Mouse (Mus musculus) liver, embryonic 12.5 days (tissue): ENCODE data around the gene Lrp8. TPM values are rescaled to one million over a fixed set of nuclear protein-coding genes. Genes with fewer than 3 reads are reported as not detected.
A peak's percentile ranks its signal among the peaks of the same experiment; 100 is the strongest.

Experiments used
- ATAC-seq: fragments of 200-750 bp; cut with Nextera tagmentation; 2 replicates; pipeline ENCODE4 v1.8.0; 2017; ENCODE audit warnings: moderate number of reproducible peaks, mild to moderate bottlenecking, moderate library complexity
- H3K27ac ChIP-seq: fragments of 300-500 bp; sonication (generic); 2 replicates; pipeline ENCODE4 v1.5.1; 2016; ENCODE audit warnings: mild to moderate bottlenecking
- H3K27me3 ChIP-seq: fragments of 300-500 bp; sonication (generic); replicated peaks from 2 replicates; pipeline ENCODE4 v1.6.1; 2016; ENCODE audit warnings: mild to moderate bottlenecking, moderate library complexity
- H3K36me3 ChIP-seq: fragments of 300-500 bp; sonication (generic); 2 replicates; pipeline ENCODE4 v1.6.1; 2016; ENCODE audit warnings: mild to moderate bottlenecking, moderate library complexity
- H3K4me1 ChIP-seq: fragments of 300-500 bp; sonication (generic); 2 replicates; pipeline ENCODE4 v1.6.1; 2016
- H3K4me2 ChIP-seq: fragments of 300-500 bp; sonication (generic); 2 replicates; pipeline ENCODE4 v1.6.1; 2016; ENCODE audit warnings: mild to moderate bottlenecking, moderate library complexity
- H3K4me3 ChIP-seq: fragments of 300-500 bp; sonication (generic); 2 replicates; pipeline ENCODE4 v1.5.1; 2016; ENCODE audit warnings: mild to moderate bottlenecking, moderate library complexity
- H3K9ac ChIP-seq: fragments of 300-500 bp; sonication (generic); 2 replicates; pipeline ENCODE4 v1.6.1; 2016; ENCODE audit warnings: mild to moderate bottlenecking, moderate library complexity
- H3K9me3 ChIP-seq: fragments of 300-500 bp; sonication (generic); replicated peaks from 2 replicates; pipeline ENCODE4 v1.6.1; 2016; ENCODE audit warnings: mild to moderate bottlenecking, moderate library complexity
- whole genome bisulfite sequencing: fragments of 180-500 bp; shearing (Covaris S2); methylation state at CpG from one replicate; pipeline ENCODE4 v1.1.7; 2016; ENCODE audit not compliant: insufficient replicate concordance; 5-methylcytosine and 5-hydroxymethylcytosine counted together
- polyA plus RNA-seq: library from polyadenylated mRNA; unstranded; fragments of >200 nt; fragmentation: Nextera tagmentation; extraction: Ambion mirVana; gene quantifications from 2 replicates; pipeline ENCODE4 v1.2.1, GENCODE M21; 2016

The Lrp8 gene
- polyA plus RNA-seq, 1 experiment from 2014 or later = 8.5 TPM

DNA sequence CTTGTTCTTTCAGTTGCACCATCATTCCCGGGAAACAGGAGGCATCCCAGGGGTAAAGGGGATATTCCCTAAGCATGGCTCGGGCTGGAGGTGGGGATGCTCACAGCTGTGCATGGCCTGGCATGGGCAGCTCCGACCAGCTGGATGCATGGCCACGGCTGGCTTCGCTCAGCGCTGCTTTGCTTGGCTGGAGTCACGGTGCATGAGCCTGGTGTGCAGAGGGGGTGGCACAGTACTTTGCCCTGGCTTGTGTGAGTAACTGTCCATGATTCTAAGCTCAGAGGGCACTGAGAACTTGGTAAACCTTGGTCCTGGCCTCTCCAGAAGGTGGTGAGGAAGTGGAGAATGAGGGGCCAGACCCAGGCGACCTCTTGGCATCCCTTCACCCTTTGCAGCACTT lies 48.0 kb downstream of the Lrp8 start:
- no peak overlapping the region for H3K27ac ChIP-seq
- H3K9ac ChIP-seq = no peak overlapping the region
- H3K4me2 ChIP-seq = no peak overlapping the region
- peaks cover 21% of the 10 kb centered on the region for H3K27me3 ChIP-seq
- no peak for ATAC-seq
- no peaks in the 10 kb centered on the region for H3K4me1 ChIP-seq
- WGBS = 76% methylated on average over 8 of the region's 8 CpGs
- H3K9me3 ChIP-seq = no peaks in the 10 kb centered on the region
- H3K36me3 ChIP-seq = peaks cover 39% of the 10 kb centered on the region
- H3K4me3 ChIP-seq = no peak overlapping the region

DNA sequence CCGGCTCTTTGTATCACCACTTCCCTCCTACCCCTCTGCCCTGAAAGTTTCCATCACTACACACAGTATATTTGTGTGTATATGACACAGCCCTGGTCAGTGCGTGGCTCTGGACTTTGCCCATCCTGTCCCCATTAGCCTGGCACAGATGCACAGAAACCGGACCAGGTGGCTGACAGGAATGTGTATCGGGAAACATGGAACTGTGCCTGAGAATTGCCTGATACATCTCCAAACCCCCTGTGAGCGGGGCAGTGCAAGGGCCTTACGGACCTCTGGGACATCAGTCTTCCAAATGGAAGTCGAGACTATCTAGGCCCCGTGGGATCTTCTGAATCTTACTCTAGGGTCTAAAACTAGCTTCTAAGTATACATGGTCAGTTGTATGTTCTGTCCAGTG lies 51.3 kb downstream of the Lrp8 start:
- Histone ChIP-seq H3K36me3 (peaks cover 57% of the 10 kb centered on the region), H3K4me3 (no peak overlapping the region), H3K27me3 (no peaks in the 10 kb centered on the region), H3K4me1 (no peaks in the 10 kb centered on the region), H3K4me2 (no peak overlapping the region), H3K27ac (no peak overlapping the region), H3K9ac (no peak overlapping the region), H3K9me3 (no peaks in the 10 kb centered on the region)
- no peak for ATAC-seq
- 84% methylated on average over 8 of the region's 8 CpGs for WGBS

DNA sequence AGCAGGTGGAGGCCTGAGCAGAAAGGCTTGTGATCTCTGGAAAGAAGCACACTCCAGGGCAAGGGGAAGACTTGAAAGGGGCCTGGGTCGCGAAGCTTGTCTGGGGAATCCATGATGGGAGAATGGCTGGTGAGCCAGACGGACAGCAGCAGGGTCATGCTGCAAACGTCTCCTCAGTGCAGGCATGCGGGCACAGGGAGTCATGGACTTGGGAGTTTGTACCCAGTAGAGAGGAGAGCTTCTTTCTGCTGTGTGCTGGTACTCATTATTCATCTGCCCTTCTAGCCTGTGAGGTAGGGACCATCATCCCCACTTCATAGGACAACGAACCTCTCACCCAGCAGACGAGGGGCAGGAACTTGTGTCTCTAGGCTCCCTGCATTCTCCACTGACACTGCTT lies 51.8 kb downstream of the Lrp8 start:
- Histone ChIP-seq H3K4me1 (no peaks in the 10 kb centered on the region), H3K9ac (no peak overlapping the region), H3K9me3 (no peaks in the 10 kb centered on the region), H3K27ac (no peak overlapping the region), H3K4me2 (no peak overlapping the region), H3K27me3 (no peaks in the 10 kb centered on the region), H3K4me3 (no peak overlapping the region), H3K36me3 (peaks cover 57% of the 10 kb centered on the region)
- no peak for ATAC-seq
- 71% methylated on average over 7 of the region's 7 CpGs for WGBS

DNA sequence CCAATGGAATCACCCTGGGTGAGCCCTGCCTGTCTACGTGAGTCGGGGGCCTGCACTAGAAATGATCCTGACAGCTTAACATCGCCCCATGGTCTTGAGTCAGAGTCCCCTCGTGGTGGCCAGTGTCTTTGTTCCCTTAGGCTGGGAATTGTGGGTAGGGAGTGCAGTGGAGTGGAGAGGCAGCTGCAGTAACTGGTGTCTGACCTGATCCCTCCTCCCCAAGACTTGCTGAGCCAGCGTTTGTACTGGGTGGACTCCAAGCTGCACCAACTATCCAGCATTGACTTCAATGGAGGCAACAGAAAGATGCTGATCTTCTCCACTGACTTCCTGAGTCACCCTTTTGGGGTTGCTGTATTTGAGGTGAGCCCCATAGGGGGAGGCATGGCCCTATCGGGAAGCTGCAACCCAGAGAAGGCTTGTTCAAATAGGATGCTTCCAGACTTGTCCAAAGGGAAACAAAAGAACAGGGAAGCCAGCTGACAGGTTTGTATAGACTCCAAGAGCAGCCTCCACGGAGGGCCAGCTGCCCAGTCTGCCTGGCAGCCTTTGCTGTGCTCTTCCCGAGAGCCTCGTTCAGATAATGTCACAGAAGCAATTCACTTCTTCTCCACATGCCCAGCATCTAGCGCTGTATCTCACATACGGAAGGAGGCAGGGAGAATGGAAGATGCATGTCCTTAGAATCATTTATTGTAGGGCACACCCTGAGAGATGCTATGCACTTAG lies 55.1 kb downstream of the Lrp8 start:
- H3K36me3 ChIP-seq = peaks cover 66% of the 10 kb centered on the region
- no peaks in the 10 kb centered on the region for H3K9me3 ChIP-seq
- no peaks in the 10 kb centered on the region for H3K4me1 ChIP-seq
- no peak overlapping the region for H3K9ac ChIP-seq
- H3K27ac ChIP-seq = no peak overlapping the region
- no peak overlapping the region for H3K4me2 ChIP-seq
- H3K27me3 ChIP-seq = no peaks in the 10 kb centered on the region
- ATAC-seq = no peak
- no peak overlapping the region for H3K4me3 ChIP-seq
- WGBS = 70% methylated on average over 11 of the region's 11 CpGs

DNA sequence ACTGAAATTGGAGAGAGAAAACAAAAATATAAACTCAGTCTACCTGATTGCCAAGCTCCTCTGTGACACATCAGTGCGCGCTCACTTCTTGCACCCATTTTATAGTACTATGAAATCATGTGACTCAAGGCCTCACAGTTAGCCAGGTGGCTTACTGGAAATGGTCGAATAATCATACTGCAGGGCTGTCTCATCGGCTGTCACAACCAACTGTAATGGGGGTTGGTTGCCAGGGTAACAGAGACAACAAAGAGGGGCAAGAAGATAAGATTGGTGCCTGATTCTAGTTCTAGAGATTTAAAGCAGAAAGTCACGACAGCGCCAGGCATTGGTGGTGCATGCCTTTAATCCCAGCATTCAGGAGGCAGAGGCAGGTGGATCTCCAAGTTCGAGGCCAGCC lies 56.9 kb downstream of the Lrp8 start:
- ATAC-seq = no peak
- H3K4me3 ChIP-seq = no peak overlapping the region
- no peaks in the 10 kb centered on the region for H3K27me3 ChIP-seq
- no peak overlapping the region for H3K27ac ChIP-seq
- 78% methylated on average over 7 of the region's 7 CpGs for WGBS
- H3K9me3 ChIP-seq = no peaks in the 10 kb centered on the region
- H3K9ac ChIP-seq = no peak overlapping the region
- no peaks in the 10 kb centered on the region for H3K4me1 ChIP-seq
- H3K36me3 ChIP-seq = peaks cover 74% of the 10 kb centered on the region
- no peak overlapping the region for H3K4me2 ChIP-seq

DNA sequence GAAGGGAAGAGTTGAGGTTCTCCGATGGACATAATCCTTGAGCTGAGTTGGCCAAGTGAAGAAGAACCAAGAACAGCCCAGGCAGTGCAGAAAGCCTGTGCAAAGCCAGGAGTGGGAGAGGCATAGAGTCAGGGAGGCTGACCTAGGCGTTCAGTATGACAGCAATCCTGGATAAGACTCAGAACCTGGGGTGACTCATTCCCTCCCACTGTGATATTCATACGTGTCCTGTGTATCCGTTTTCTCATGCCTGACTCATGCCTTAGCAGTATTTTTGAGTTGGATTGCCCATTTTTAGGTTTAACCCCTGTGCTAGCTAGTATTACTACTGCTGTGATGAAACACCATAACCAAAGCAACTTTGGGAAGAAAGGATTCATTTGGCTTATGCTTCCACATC lies 62.8 kb downstream of the Lrp8 start:
- H3K27ac ChIP-seq = no peak overlapping the region
- no peak overlapping the region for H3K4me2 ChIP-seq
- no peaks in the 10 kb centered on the region for H3K4me1 ChIP-seq
- H3K9ac ChIP-seq = no peak overlapping the region
- H3K9me3 ChIP-seq = no peaks in the 10 kb centered on the region
- no peak overlapping the region for H3K4me3 ChIP-seq
- 70% methylated on average over 4 of the region's 4 CpGs for WGBS
- H3K27me3 ChIP-seq = no peaks in the 10 kb centered on the region
- H3K36me3 ChIP-seq = peaks cover 39% of the 10 kb centered on the region
- no peak for ATAC-seq

DNA sequence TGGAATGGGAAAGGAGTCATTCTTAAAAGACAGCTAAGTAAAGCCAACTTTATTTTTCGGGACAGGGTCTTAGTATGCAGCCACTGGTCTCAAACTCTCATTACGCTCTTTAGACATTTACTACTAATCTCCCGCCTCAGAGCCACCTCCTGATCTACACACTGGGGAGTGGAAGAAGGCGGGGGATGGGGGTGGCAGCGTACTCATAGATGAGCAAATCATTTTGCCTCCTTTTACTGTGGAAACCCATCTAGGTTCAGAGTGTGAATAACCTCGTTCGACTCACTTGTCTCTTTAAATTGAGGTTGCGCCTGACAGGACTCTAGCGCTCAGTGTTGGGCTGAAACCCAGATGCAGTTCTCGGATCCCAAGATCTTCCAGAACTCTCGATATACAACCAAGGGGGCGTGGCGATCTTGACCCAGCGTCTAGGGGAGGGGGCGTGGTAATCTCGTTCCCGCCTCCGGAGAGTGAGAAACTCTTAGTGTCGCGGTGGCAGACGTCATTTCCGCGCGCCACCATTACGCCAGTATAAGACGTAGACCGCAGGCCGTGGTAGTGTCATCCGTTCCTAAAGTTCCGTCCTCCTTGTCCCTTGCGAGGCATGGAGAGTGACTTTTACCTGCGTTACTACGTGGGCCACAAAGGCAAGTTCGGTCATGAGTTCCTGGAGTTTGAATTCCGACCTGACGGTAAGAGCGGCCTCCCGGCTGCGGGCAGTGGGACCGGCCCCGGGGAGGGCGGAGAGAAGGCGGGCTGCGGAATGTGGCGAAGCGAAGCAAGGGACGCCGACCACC lies 77.4 kb downstream of the Lrp8 start, which contains the start of gene Magoh:
Gene Magoh (plus strand): TSS at position 502 of the 797 bp plus-strand sequence.
- peaks cover 21% of the 10 kb centered on the region for H3K4me1 ChIP-seq
- peak within 1 kb of the TSS; percentile 87 for H3K9ac ChIP-seq
- peaks cover 36% of the 10 kb centered on the region for H3K36me3 ChIP-seq
- H3K9me3 ChIP-seq = no peaks in the 10 kb centered on the region
- H3K27me3 ChIP-seq = no peaks in the 10 kb centered on the region
- peak; percentile 96 for ATAC-seq
- H3K27ac ChIP-seq = peak within 1 kb of the TSS; percentile 77
- H3K4me3 ChIP-seq = peak within 1 kb of the TSS; percentile 84
- H3K4me2 ChIP-seq = peak within 1 kb of the TSS; percentile 86
- 2% methylated on average over 48 of the region's 48 CpGs for WGBS

DNA sequence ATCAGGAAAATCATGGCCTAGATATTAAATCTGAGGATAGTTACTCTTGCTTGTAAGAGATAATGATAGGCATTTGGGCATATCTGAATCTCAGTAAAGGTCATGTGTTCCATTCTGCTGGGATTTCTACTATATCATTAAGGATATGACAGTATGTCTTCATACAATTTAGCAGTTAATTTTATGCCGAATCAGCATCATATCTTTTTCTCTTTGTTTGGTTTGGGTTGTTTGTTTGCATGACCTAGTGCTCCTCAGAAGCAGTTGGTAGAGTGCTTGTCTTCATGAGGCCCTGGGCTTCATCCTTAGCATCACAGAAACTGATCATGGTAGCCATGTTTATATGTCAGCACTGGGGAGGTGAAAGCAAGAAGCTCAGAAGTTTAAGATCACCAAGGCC lies 79.6 kb downstream of the Lrp8 start:
- peaks cover 58% of the 10 kb centered on the region for H3K36me3 ChIP-seq
- no peak overlapping the region for H3K9ac ChIP-seq
- no peaks in the 10 kb centered on the region for H3K27me3 ChIP-seq
- ATAC-seq = no peak
- no peaks in the 10 kb centered on the region for H3K9me3 ChIP-seq
- WGBS = 79% methylated on average over 1 of the region's 1 CpGs
- no peak overlapping the region for H3K4me2 ChIP-seq
- H3K4me1 ChIP-seq = peaks cover 21% of the 10 kb centered on the region
- H3K4me3 ChIP-seq = no peak overlapping the region
- H3K27ac ChIP-seq = no peak overlapping the region

DNA sequence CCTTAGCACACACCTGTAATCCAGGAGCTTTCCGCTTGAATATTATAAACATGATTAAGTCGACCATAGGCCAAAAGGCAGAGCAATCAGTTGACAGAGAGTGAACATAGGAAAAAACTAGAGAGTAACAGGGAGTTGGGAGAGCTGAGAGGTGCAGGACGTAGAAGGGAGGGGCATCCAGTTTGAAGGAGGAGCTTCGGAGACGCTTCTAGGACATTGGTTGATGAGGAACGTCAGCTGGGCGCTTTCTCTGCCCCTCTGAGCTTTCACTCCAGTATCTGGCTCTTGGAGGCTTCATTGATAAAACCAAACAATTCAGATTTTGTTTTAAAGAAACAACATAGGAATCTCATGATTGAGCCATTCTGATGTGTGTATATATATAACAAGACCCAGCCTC lies 84.3 kb downstream of the Lrp8 start:
- no peak for ATAC-seq
- WGBS = 84% methylated on average over 7 of the region's 7 CpGs
- Histone ChIP-seq H3K4me2 (no peak overlapping the region), H3K27me3 (no peaks in the 10 kb centered on the region), H3K9ac (no peak overlapping the region), H3K27ac (no peak overlapping the region), H3K36me3 (peaks cover 66% of the 10 kb centered on the region), H3K4me3 (no peak overlapping the region), H3K4me1 (peaks cover 28% of the 10 kb centered on the region), H3K9me3 (no peaks in the 10 kb centered on the region)

DNA sequence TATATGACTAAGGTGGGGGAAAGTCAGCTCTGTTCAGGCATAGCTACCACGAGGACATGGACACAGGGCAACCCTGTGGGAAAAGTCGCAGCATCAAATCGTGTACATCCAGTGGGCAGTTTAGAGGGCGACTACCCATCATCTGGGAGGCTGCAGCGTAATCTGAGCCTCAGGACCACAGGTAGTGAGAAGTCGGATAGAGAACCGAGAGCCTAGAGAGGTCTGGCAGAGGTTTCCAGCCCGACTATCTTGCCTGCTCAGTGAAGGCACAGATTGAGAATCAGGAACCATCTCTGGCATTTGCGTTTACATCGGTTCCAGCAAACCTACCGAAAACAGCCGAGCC lies 87.3 kb downstream of the Lrp8 start:
- Histone ChIP-seq H3K9ac (peak overlapping the region; percentile 65), H3K36me3 (peaks cover 62% of the 10 kb centered on the region), H3K4me3 (peak overlapping the region; percentile 71), H3K27ac (peak overlapping the region; percentile 86), H3K4me2 (peak overlapping the region; percentile 90), H3K4me1 (peaks cover 28% of the 10 kb centered on the region), H3K27me3 (no peaks in the 10 kb centered on the region), H3K9me3 (no peaks in the 10 kb centered on the region)
- ATAC-seq = peak; percentile 13
- 2% methylated on average over 12 of the region's 12 CpGs for WGBS

DNA sequence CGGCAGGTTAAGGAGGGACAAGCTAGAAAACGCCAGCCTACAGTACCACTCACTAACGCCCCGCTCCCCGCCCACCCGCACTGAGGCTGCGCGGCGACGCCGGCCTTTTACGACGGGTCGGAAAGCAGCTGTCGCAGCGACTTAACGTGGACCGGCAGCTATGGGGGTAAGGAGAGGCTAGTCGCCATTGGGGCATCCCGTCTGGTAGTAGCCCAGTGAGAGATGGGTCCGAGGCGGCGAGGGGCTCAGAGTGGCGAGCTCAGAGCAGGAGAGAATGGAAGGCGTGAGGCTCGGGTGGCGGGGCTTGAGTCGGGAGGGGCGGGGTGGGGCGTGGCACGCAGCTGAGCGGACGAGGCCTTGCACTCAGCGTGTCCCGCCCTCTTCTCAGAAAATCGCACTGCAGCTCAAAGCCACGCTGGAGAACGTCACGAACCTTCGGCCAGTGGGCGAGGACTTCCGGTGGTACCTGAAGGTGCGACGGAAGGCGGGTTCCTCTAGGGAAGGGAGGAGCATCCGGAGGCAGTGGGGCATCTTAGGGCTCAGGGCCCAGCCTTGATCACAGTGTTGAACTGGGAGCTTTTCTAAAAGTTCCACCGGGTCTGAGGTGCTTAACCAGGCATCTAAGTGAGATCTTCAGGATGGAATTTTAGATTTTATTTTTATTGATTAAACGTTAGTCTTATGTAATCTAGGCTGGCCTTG lies 87.8 kb downstream of the Lrp8 start, which contains the start of gene 0610037L13Rik:
Gene 0610037L13Rik (plus strand): TSS at position 83 of the 702 bp plus-strand sequence.
- Histone ChIP-seq H3K27ac (peak within 1 kb of the TSS; percentile 86), H3K36me3 (peaks cover 62% of the 10 kb centered on the region), H3K27me3 (no peaks in the 10 kb centered on the region), H3K4me3 (peak within 1 kb of the TSS; percentile 71), H3K9me3 (no peaks in the 10 kb centered on the region), H3K4me1 (peaks cover 28% of the 10 kb centered on the region), H3K4me2 (peak within 1 kb of the TSS; percentile 90), H3K9ac (peak within 1 kb of the TSS; percentile 65)
- under 1% methylated on average over 48 of the region's 48 CpGs for WGBS
- ATAC-seq = peak; percentile 94

DNA sequence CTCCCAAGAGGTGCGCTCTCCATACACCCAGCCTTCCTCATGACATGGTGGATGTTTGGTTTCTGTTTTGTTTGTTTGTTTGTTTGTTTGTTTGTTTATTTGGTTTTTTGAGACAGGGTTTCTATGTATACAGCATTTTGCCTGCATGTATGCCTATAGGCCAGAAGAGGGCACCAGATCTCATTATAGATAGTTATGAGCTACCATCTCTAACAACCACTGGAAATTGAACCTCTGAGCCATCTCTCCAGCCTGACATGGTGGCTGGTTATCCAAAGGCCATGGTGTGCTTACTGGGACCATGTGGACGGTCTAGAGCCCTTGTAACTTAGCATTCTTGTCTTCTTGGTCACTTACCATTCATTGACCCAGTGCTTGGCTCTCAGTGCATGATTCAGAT lies 90.6 kb downstream of the Lrp8 start:
- ATAC-seq = no peak
- Histone ChIP-seq H3K4me3 (no peak overlapping the region), H3K27me3 (no peaks in the 10 kb centered on the region), H3K4me1 (peaks cover 28% of the 10 kb centered on the region), H3K27ac (no peak overlapping the region), H3K9ac (no peak overlapping the region), H3K36me3 (peaks cover 63% of the 10 kb centered on the region), H3K9me3 (no peaks in the 10 kb centered on the region), H3K4me2 (no peak overlapping the region)
- WGBS = 64% methylated on average over 2 of the region's 2 CpGs
